Mouse (Mus musculus): ENCODE measurements around the gene Snrnp25.

Snrnp25 gene

DNA sequence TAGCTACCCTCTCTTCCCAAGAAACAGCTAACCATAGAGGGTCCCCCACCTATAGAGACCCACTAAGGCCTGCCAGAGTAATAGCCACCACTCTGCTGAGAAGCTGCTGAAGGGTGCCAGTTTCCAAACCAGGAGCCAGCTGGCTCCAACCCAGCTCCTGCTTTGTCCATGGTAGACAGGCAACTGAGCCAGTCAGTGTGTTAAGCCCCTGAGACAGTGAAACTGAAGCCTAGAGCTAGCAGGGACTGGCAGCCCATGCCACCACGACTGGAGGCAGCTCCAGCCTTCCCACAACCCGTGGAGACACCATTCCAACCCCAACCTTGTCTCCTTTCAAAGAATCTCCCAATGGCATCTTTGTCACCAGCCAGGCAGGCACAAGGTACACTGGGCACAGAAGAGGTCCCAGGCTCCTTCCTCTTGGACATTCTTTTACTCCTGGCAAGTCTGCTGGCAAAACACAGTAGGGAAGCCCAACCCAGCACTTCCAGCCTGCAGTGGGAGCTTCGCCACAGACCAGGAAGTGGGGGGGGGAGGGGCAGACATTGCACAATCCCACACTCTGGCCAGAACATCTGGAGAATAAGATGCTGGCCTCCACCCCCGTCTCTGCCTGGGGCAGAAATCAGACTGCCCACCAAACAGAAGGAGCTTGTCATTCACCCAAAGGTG is 19.4 kb downstream of the Snrnp25 start:
- no peak for DNase-seq (ENCODE audit: low read depth, low spot score)

GRCm38 (mm10) chr11:32225222-32226104 is 20.2 kb downstream of the Snrnp25 start:
- no peak for DNase-seq (ENCODE audit: low read depth, low spot score)

- DNase-seq (ENCODE audit: low read depth, low spot score) = peak; percentile 84
Observed at GRCm38 (mm10) chr11:32226124-32226871, 21.1 kb downstream of the Snrnp25 start, which contains the start of gene Mpg. Gene Mpg (plus strand): TSS chr11:32226505.

- no peak for DNase-seq (ENCODE audit: low read depth, low spot score)
Observed at GRCm38 (mm10) chr11:32227041-32227440, 21.8 kb downstream of the Snrnp25 start.

GRCm38 (mm10) chr11:32227555-32227954 is 22.3 kb downstream of the Snrnp25 start:
- no peak for DNase-seq (ENCODE audit: low read depth, low spot score)

DNA sequence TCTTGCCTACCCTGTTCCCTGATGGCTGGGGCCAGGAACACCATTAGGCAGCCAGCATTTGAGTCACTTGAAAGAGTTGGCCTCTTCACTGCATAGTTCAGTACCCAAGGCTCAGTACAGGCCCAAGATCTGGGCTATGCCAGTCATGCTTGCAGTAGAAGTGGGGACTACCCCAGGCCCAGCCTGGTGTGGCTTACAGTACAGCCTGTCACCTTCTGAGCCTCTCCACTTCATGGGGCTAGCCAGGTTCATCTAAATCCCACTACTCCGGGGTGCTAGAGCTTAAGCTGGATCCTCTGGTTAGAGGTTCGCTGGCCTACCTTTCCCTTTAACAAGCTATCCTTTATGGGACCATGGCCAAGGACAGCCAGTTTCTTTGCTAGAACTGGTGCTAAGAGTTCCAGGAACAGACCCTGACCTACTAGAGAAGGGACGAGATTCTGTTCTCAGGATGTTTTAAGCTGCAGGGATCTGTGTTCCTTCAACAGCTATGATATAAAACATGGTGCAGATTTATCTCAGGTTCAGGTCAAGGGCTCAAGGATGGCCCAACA is 23.2 kb downstream of the Snrnp25 start:
- no peak for DNase-seq (ENCODE audit: low read depth, low spot score)

DNA sequence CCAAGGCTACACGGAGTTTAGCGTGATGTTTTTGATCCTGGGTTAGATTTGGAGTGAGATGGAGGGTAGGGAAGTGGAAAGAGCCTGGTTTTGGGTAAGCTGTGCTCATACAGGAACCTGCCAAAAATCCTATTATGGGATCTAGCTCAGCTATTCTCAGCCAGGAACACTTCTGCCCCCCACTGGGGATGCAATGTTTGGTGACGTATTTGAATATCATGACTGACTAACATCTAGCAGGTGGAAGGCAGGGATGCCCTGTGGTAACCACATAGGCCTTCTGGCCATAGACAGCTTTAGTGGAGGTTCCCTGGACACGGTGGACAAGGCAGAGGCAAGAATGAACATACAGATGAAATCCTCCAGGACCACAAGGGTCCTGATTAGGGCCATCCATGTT is 25.0 kb downstream of the Snrnp25 start:
- no peak for DNase-seq (ENCODE audit: low read depth, low spot score)

GRCm38 (mm10) chr11:32231125-32231524 is 25.9 kb downstream of the Snrnp25 start:
- no peak for DNase-seq (ENCODE audit: low read depth, low spot score)

DNA sequence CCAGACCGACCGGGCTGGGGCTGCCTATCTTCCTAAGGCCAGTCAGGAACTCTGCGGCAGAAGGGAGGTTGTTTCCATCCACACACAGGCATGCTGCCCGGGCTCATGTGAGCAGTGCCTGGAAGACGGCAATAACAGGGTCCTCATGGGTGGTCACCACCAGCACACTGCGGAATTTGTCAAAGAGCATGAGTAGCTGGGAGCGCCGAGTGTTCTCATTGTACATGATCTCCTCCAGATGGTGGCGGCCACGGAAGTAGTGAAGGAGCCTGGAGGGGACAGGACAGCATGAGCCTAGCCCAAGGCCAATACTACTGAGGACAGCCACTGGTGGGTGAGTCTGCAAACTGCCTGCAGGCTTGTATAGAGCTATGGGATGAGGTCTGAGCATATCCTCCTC is 27.6 kb downstream of the Snrnp25 start:
- DNase-seq (ENCODE audit: low read depth, low spot score) = no peak

GRCm38 (mm10) chr11:32233895-32234294 is 28.7 kb downstream of the Snrnp25 start:
- no peak for DNase-seq (ENCODE audit: low read depth, low spot score)

DNA sequence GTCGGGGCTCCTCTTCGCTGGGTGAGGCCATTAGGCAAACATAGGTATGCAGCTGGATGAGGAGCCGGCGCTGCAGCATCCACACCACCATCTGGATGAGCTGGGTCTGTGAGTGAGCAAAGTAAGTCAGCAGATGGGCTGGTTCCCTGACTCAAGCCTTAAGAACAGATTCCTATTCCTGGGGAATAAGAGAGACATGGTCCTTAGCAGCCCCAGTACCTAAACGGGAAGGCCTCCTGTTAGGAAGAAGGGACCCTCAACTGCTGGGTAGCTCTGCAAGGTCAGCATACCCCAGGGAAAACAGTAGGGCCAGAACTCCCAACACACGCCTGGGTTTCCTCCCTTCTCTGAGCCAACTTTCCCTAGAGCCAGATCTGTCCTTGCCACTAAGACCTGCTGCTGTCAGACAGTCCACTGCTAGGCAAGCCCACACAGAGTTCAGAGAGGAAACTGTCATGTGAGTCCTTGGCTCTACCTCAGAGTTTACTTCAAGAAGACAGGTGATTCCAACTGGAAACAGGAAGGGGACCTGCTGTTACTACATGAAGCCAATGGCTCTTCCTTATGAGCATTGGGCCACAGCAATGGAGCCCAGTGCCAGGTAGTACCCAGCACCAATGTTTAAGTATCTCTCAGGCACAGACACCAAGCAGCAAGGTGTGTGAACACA is 29.7 kb downstream of the Snrnp25 start:
- no peak for DNase-seq (ENCODE audit: low read depth, low spot score)

DNA sequence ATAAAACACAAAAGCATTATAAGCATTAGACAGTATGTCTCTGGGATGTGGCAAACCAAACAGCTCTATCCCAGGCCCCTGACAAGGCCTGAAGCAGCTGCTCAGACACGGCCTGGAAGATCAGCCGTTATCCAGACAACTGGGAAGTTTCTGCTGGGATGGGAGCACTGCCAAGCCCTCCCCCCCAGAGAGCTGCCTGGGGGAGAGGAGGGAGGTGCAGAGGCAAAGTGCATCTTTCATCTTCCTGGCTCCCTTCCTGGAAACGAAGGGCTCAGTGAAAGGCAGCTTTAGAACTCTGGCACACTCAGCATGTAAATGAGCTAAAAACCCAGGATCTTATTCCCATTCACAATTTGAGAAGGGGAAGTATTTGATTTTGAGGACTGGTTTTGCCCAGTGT is 30.4 kb downstream of the Snrnp25 start:
- DNase-seq (ENCODE audit: low read depth, low spot score) = no peak

DNA sequence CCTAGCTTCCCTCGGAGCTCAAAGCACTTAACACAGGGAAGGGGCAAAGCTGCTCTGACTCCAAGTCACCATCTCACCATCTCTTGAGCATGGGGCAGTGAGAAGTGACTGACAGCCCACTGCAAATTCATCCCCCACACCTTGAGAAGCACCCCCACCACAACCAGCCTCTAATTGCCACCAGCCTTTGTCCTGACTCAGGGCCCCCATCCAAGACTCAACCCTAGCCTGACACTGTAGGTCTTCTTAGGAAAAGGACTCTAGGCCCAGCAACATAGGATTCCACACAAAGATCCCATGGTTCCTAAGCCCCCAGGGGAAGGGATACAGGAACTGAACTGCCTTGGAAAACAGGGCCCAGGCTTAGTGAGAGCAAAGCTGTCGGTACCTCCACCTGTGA is 30.9 kb downstream of the Snrnp25 start:
- no peak for DNase-seq (ENCODE audit: low read depth, low spot score)

DNA sequence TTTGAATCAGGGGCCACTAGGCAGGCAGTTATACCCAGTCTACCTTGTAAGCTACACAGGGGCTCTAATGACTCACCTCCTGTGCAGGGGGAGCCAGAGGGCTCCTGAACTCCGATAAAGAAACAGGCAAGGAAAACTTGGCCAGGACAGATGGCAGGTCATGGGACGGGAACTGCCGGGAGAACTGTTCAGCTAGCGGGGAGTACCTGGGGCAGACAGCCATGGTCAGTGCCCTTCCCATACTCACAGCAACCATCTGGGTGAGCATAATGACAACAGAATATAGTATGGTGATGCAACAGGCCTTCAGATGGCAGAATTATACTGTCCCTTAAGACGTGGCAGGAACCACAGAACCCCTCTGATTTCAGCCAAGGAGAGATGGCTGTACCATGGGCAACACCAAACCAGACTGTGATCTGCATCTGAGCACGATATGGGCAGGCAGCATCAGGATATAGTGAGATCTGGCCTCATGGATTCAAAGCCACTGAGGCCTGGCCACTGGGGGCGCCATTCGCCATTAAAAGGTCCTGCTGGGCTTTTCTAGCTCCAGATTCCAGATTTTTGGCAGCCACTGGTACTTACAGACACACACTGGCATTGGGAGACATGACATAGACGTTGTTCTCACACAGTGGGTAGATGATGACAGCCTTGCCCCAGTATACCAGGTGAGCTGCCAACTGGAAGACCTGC is 31.6 kb downstream of the Snrnp25 start:
- DNase-seq (ENCODE audit: low read depth, low spot score) = no peak

DNA sequence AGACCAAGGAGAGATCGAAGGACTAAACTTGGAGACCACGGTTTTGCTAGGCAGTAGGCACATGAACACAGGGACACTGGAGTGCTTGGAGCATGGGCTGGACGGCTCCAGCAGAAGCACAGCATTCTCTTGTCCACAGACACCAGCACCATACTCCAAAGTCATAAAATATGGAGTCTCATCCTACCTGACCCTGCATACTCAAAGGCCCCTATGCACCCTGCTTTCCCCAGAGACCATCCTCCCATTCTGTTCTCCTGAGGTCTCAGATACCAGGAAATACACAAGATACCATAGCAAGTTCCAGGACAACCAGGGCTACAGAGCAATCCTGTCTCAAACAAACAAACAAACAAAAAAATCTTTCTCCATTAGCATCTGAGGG is 32.2 kb downstream of the Snrnp25 start:
- no peak for DNase-seq (ENCODE audit: low read depth, low spot score)

GRCm38 (mm10) chr11:32238093-32238860 is 33.1 kb downstream of the Snrnp25 start:
- no peak for DNase-seq (ENCODE audit: low read depth, low spot score)

DNA sequence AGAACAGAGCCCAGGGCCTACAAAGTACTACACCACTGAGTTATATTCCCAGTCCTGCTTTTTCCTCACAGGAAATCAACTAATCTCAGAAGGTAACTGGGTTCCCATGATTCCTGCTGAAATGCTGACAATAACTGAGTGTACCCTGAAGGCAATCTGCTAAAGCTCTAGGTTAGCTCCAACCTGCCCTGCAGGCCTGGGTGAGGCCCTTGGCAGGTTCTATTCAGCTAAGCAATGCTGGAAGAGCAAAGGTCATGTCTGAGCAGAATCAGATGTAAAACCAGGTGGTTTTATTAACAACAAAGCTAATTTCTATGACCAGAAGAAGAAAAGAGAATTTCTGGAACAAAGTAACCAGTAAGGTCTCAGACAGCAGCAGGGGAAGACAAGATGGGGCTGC is 36.2 kb downstream of the Snrnp25 start:
- no peak for DNase-seq (ENCODE audit: low read depth, low spot score)

- no peak for DNase-seq (ENCODE audit: low read depth, low spot score)
Observed at GRCm38 (mm10) chr11:32242209-32242608, 37.0 kb downstream of the Snrnp25 start.

DNA sequence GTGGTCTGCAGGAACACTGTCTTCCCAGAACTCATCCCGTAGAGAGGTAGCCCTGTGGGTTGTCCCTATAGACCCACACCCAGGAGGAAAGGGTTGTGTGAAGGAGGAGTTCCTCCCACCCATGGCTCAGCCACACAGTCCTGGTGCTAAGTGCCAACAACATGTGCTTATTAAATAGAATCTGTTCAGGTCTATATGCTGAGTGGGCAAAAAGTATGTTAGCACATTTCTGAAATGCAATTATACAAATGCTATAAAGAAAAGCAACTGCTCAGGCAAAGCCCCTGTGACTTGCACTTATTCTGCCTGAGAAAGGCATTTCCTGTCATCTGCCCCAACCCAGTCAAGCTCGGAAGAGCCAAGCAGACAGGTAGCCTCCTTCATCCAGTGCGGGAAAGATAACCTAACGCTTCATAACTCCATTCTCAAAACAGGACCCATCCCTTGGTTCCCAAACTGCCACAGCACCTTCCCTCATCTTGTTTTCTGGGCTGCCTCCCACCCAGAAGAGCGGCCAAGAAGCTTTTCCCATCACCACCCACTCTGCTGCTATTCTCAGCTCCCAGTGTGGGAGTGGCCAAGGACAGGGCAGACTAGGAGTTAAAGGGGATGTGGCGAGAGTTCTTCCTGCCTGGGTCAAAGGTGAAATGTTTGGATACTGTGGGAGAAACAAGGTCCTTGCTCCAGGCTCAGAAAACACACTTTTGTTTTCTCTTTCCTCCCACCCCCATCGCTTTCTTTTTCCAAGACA is 38.2 kb downstream of the Snrnp25 start:
- DNase-seq (ENCODE audit: low read depth, low spot score) = no peak
